Mouse (Mus musculus): ENCODE data around the gene Hes7. TPM values are rescaled to one million over a fixed set of nuclear protein-coding genes. Genes with fewer than 3 reads are reported as not detected.

Hes7 gene
- total and polyA plus RNA-seq, 3 experiments, result 0.08 to 1.4 TPM; not detected in 1

Other genes with a start within 250 kb of the Hes7 start
- 59.6 and 70.7 TPM in 2 replicates for gene Ndel1, start 248.5 kb upstream of the Hes7 start, total RNA-seq (2012; rRNA removed)
- 10 to 100 TPM; 55.0 to 61.2 TPM for gene Ndel1, start 248.5 kb upstream of the Hes7 start, polyA plus RNA-seq (2012; ENCODE audit: insufficient read depth in 1 of 2, insufficient read length in 2 of 2, low read depth in 1 of 2, low replicate concordance in 2 of 2, missing spikeins in 1 of 2)
- gene Rnf222, start 231.9 kb upstream of the Hes7 start, total RNA-seq (2012; rRNA removed), result 0.23 TPM in 2 replicates
- gene Rnf222, start 231.9 kb upstream of the Hes7 start, polyA plus RNA-seq (2012; ENCODE audit: insufficient read depth in 1 of 2, insufficient read length in 2 of 2, low read depth in 1 of 2, low replicate concordance in 2 of 2, missing spikeins in 1 of 2), result under 1 TPM in 1 of 2 experiments, not detected in 1; 0.28 TPM
- gene Rpl26, start 218.8 kb upstream of the Hes7 start, total RNA-seq (2012; rRNA removed), result 5,179 and 5,512 TPM in 2 replicates
- gene Rpl26, start 218.8 kb upstream of the Hes7 start, polyA plus RNA-seq (2012; ENCODE audit: insufficient read depth in 1 of 2, insufficient read length in 2 of 2, low read depth in 1 of 2, low replicate concordance in 2 of 2, missing spikeins in 1 of 2), result 1,000 to 10,000 TPM in 1 of 2 experiments, not detected in 1; 3,167 TPM
- gene Odf4, start 193.3 kb upstream of the Hes7 start, total RNA-seq (2012; rRNA removed), result not detected in 2 replicates
- gene Odf4, start 193.3 kb upstream of the Hes7 start, polyA plus RNA-seq (2012; ENCODE audit: insufficient read depth in 1 of 2, insufficient read length in 2 of 2, low read depth in 1 of 2, low replicate concordance in 2 of 2, missing spikeins in 1 of 2), result not detected
- gene Arhgef15, start 162.9 kb upstream of the Hes7 start, total RNA-seq (2012; rRNA removed), result 0.23 TPM in 1 of 2 replicates, not detected in the other
- under 1 TPM in 1 of 2 experiments, not detected in 1; 0.74 TPM for gene Arhgef15, start 162.9 kb upstream of the Hes7 start, polyA plus RNA-seq (2012; ENCODE audit: insufficient read depth in 1 of 2, insufficient read length in 2 of 2, low read depth in 1 of 2, low replicate concordance in 2 of 2, missing spikeins in 1 of 2)
- 3.3 and 4.9 TPM in 2 replicates for gene Slc25a35, start 152.3 kb upstream of the Hes7 start, total RNA-seq (2012; rRNA removed)
- 1 to 10 TPM in 1 of 2 experiments, not detected in 1; 3.3 TPM for gene Slc25a35, start 152.3 kb upstream of the Hes7 start, polyA plus RNA-seq (2012; ENCODE audit: insufficient read depth in 1 of 2, insufficient read length in 2 of 2, low read depth in 1 of 2, low replicate concordance in 2 of 2, missing spikeins in 1 of 2)
- 182 and 207 TPM in 2 replicates for gene Rangrf, start 145.2 kb upstream of the Hes7 start, total RNA-seq (2012; rRNA removed)
- 100 to 1,000 TPM in 1 of 2 experiments, not detected in 1; 159 TPM for gene Rangrf, start 145.2 kb upstream of the Hes7 start, polyA plus RNA-seq (2012; ENCODE audit: insufficient read depth in 1 of 2, insufficient read length in 2 of 2, low read depth in 1 of 2, low replicate concordance in 2 of 2, missing spikeins in 1 of 2)
- gene Pfas, start 111.9 kb upstream of the Hes7 start, total RNA-seq (2012; rRNA removed), result 124 and 130 TPM in 2 replicates
- 100 to 1,000 TPM in 1 of 2 experiments, 10 to 100 TPM in 1; 63.5 to 149 TPM for gene Pfas, start 111.9 kb upstream of the Hes7 start, polyA plus RNA-seq (2012; ENCODE audit: insufficient read depth in 1 of 2, insufficient read length in 2 of 2, low read depth in 1 of 2, low replicate concordance in 2 of 2, missing spikeins in 1 of 2)
- gene Ctc1, start 104.5 kb upstream of the Hes7 start, total RNA-seq (2012; rRNA removed), result 16.0 and 19.5 TPM in 2 replicates
- gene Ctc1, start 104.5 kb upstream of the Hes7 start, polyA plus RNA-seq (2012; ENCODE audit: insufficient read depth in 1 of 2, insufficient read length in 2 of 2, low read depth in 1 of 2, low replicate concordance in 2 of 2, missing spikeins in 1 of 2), result 10 to 100 TPM in 1 of 2 experiments, not detected in 1; 59.1 TPM
- gene Aurkb, start 74.8 kb upstream of the Hes7 start, total RNA-seq (2012; rRNA removed), result 120 and 124 TPM in 2 replicates
- 100 to 1,000 TPM; 159 to 170 TPM for gene Aurkb, start 74.8 kb upstream of the Hes7 start, polyA plus RNA-seq (2012; ENCODE audit: insufficient read depth in 1 of 2, insufficient read length in 2 of 2, low read depth in 1 of 2, low replicate concordance in 2 of 2, missing spikeins in 1 of 2)
- 9.2 and 10.2 TPM in 2 replicates for gene Borcs6, start 60.7 kb upstream of the Hes7 start, total RNA-seq (2012; rRNA removed)
- gene Borcs6, start 60.7 kb upstream of the Hes7 start, polyA plus RNA-seq (2012; ENCODE audit: insufficient read depth in 1 of 2, insufficient read length in 2 of 2, low read depth in 1 of 2, low replicate concordance in 2 of 2, missing spikeins in 1 of 2), result 1 to 10 TPM in 1 of 2 experiments, not detected in 1; 9.3 TPM
- gene Tmem107, start 49.6 kb upstream of the Hes7 start, total RNA-seq (2012; rRNA removed), result 44.8 and 47.0 TPM in 2 replicates
- 10 to 100 TPM in 1 of 2 experiments, not detected in 1; 79.5 TPM for gene Tmem107, start 49.6 kb upstream of the Hes7 start, polyA plus RNA-seq (2012; ENCODE audit: insufficient read depth in 1 of 2, insufficient read length in 2 of 2, low read depth in 1 of 2, low replicate concordance in 2 of 2, missing spikeins in 1 of 2)
- gene Vamp2, start 31.9 kb upstream of the Hes7 start, total RNA-seq (2012; rRNA removed), result 3.3 and 4.2 TPM in 2 replicates
- 10 to 100 TPM in 1 of 2 experiments, not detected in 1; 28.9 TPM for gene Vamp2, start 31.9 kb upstream of the Hes7 start, polyA plus RNA-seq (2012; ENCODE audit: insufficient read depth in 1 of 2, insufficient read length in 2 of 2, low read depth in 1 of 2, low replicate concordance in 2 of 2, missing spikeins in 1 of 2)
- gene Per1, start 25.2 kb upstream of the Hes7 start, total RNA-seq (2012; rRNA removed), result 4.5 and 5.6 TPM in 2 replicates
- 10 to 100 TPM in 1 of 2 experiments, not detected in 1; 34.9 TPM for gene Per1, start 25.2 kb upstream of the Hes7 start, polyA plus RNA-seq (2012; ENCODE audit: insufficient read depth in 1 of 2, insufficient read length in 2 of 2, low read depth in 1 of 2, low replicate concordance in 2 of 2, missing spikeins in 1 of 2)
- gene 9130213A22Rik, start 2.2 kb downstream of the Hes7 start, total RNA-seq (2012; rRNA removed), result 0.08 TPM in 1 of 2 replicates, not detected in the other
- gene 9130213A22Rik, start 2.2 kb downstream of the Hes7 start, polyA plus RNA-seq (2012; ENCODE audit: insufficient read depth in 1 of 2, insufficient read length in 2 of 2, low read depth in 1 of 2, low replicate concordance in 2 of 2, missing spikeins in 1 of 2), result under 1 TPM in 1 of 2 experiments, not detected in 1; 0.26 TPM
- gene Aloxe3, start 5.5 kb downstream of the Hes7 start, total RNA-seq (2012; rRNA removed), result not detected in 2 replicates
- gene Aloxe3, start 5.5 kb downstream of the Hes7 start, polyA plus RNA-seq (2012; ENCODE audit: insufficient read depth in 1 of 2, insufficient read length in 2 of 2, low read depth in 1 of 2, low replicate concordance in 2 of 2, missing spikeins in 1 of 2), result under 1 TPM in 1 of 2 experiments, not detected in 1; 0.13 TPM
- gene Alox12b, start 36.6 kb downstream of the Hes7 start, total RNA-seq (2012; rRNA removed), result not detected in 2 replicates
- not detected for gene Alox12b, start 36.6 kb downstream of the Hes7 start, polyA plus RNA-seq (2012; ENCODE audit: insufficient read depth in 1 of 2, insufficient read length in 2 of 2, low read depth in 1 of 2, low replicate concordance in 2 of 2, missing spikeins in 1 of 2)
- 0.31 and 0.56 TPM in 2 replicates for gene Alox8, start 77.4 kb downstream of the Hes7 start, total RNA-seq (2012; rRNA removed)
- gene Alox8, start 77.4 kb downstream of the Hes7 start, polyA plus RNA-seq (2012; ENCODE audit: insufficient read depth in 1 of 2, insufficient read length in 2 of 2, low read depth in 1 of 2, low replicate concordance in 2 of 2, missing spikeins in 1 of 2), result under 1 TPM in 1 of 2 experiments, not detected in 1; 0.07 TPM
- not detected in 2 replicates for gene Gucy2e, start 116.6 kb downstream of the Hes7 start, total RNA-seq (2012; rRNA removed)
- gene Gucy2e, start 116.6 kb downstream of the Hes7 start, polyA plus RNA-seq (2012; ENCODE audit: insufficient read depth in 1 of 2, insufficient read length in 2 of 2, low read depth in 1 of 2, low replicate concordance in 2 of 2, missing spikeins in 1 of 2), result not detected
- gene Cntrob, start 203.4 kb downstream of the Hes7 start, total RNA-seq (2012; rRNA removed), result 16.5 and 17.8 TPM in 2 replicates
- gene Cntrob, start 203.4 kb downstream of the Hes7 start, polyA plus RNA-seq (2012; ENCODE audit: insufficient read depth in 1 of 2, insufficient read length in 2 of 2, low read depth in 1 of 2, low replicate concordance in 2 of 2, missing spikeins in 1 of 2), result 10 to 100 TPM in 1 of 2 experiments, not detected in 1; 38.3 TPM
- gene Trappc1, start 203.6 kb downstream of the Hes7 start, total RNA-seq (2012; rRNA removed), result 57.6 and 58.6 TPM in 2 replicates
- gene Trappc1, start 203.6 kb downstream of the Hes7 start, polyA plus RNA-seq (2012; ENCODE audit: insufficient read depth in 1 of 2, insufficient read length in 2 of 2, low read depth in 1 of 2, low replicate concordance in 2 of 2, missing spikeins in 1 of 2), result 10 to 100 TPM in 1 of 2 experiments, not detected in 1; 89.8 TPM
- 3.0 and 3.8 TPM in 2 replicates for gene Kcnab3, start 205.9 kb downstream of the Hes7 start, total RNA-seq (2012; rRNA removed)
- 1 to 10 TPM in 1 of 2 experiments, not detected in 1; 6.2 TPM for gene Kcnab3, start 205.9 kb downstream of the Hes7 start, polyA plus RNA-seq (2012; ENCODE audit: insufficient read depth in 1 of 2, insufficient read length in 2 of 2, low read depth in 1 of 2, low replicate concordance in 2 of 2, missing spikeins in 1 of 2)
- 6.4 and 11.5 TPM in 2 replicates for gene Rnf227, start 220.1 kb downstream of the Hes7 start, total RNA-seq (2012; rRNA removed)
- gene Rnf227, start 220.1 kb downstream of the Hes7 start, polyA plus RNA-seq (2012; ENCODE audit: insufficient read depth in 1 of 2, insufficient read length in 2 of 2, low read depth in 1 of 2, low replicate concordance in 2 of 2, missing spikeins in 1 of 2), result 10 to 100 TPM in 1 of 2 experiments, not detected in 1; 12.4 TPM
- gene Chd3, start 249.0 kb downstream of the Hes7 start, total RNA-seq (2012; rRNA removed), result 37.3 and 65.8 TPM in 2 replicates
- 10 to 100 TPM in 1 of 2 experiments, not detected in 1; 84.9 TPM for gene Chd3, start 249.0 kb downstream of the Hes7 start, polyA plus RNA-seq (2012; ENCODE audit: insufficient read depth in 1 of 2, insufficient read length in 2 of 2, low read depth in 1 of 2, low replicate concordance in 2 of 2, missing spikeins in 1 of 2)